Comparison of ENCODE assay signal across 11 mouse cellular contexts in the genomic region with DNA sequence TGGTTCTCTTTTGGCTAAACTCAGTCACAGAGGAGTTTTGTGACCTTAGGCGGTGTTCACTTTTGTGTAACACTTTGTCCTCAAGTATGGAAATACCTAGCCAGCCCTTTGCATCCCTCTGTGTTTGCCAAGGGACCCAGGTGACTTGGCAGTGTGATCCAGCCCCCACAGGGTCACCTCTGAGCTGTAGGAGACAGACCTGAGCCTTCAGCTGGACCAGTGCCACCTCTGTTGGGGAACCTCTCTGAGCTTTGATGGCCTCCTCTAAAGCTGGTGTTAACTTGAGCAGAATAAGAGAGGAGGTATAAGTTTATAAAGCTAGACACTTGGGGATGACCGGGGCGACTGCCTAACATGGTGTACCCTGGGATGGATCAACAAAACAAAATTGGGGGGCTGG. TPM values are rescaled to one million over a fixed set of nuclear protein-coding genes. Genes with fewer than 3 reads are reported as not detected.
DNase-seq lines count a peak whose midpoint lies in the region; ATAC-seq lines count a peak whose summit lies in the region.
"Had no signal": no experiment of that assay in that cellular context is flagged by ENCODE, and none has a peak within 500 bp of the region (broad histone marks: within the 10 kb centered on the region; RNA-seq: fewer than 3 reads in every experiment).

No protein-coding gene starts in this region.

- no peak overlapping the region for H3K4me3 ChIP-seq in heart, embryonic 13.5 days
- peak overlapping the region; percentile 64 for H3K4me3 ChIP-seq in forebrain, embryonic 16.5 days (replicated peaks; ENCODE audit: low read length)
- H3K4me3 ChIP-seq in limb, embryonic 13.5 days, result peak overlapping the region; percentile 55; the same call in 1 of the 2 replicates
- H3K4me3 ChIP-seq in neural tube, embryonic 14.5 days (ENCODE audit: low read depth, low read length), result peak overlapping the region; percentile 12; the same call in 1 of the 2 replicates

- no peak for DNase-seq in heart, postnatal 25 days (ENCODE audit: low spot score)
- DNase-seq in adrenal gland, postnatal 25 days, result no peak
- no peak for DNase-seq in adrenal gland, postnatal 4 days (ENCODE audit: low spot score in 2 of 2)
- DNase-seq in kidney, adult 9 months, result no peak
- DNase-seq: gastrocnemius, postnatal 10 days; kidney, adult 8-10 months had no signal

- WGBS in heart, embryonic 13.5 days, result 93% methylated on average over 3 of the region's 3 CpGs
- WGBS in forebrain, embryonic 16.5 days, result 96% methylated on average over 3 of the region's 3 CpGs
- WGBS in limb, embryonic 13.5 days, result 97% methylated on average over 3 of the region's 3 CpGs
- WGBS in neural tube, embryonic 14.5 days, result 93% methylated on average over 3 of the region's 3 CpGs

- no peaks in the 10 kb centered on the region for H3K36me3 ChIP-seq in heart, embryonic 13.5 days
- 0 out of 2 replicates have a peak, but pooled peaks cover 3% of the 10 kb centered on the region for H3K36me3 ChIP-seq in forebrain, embryonic 16.5 days (ENCODE audit: control insufficient read depth, insufficient read depth)
- peaks cover 21% of the 10 kb centered on the region for H3K36me3 ChIP-seq in limb, embryonic 13.5 days
- 0 out of 2 replicates have a peak, but pooled peaks cover 10% of the 10 kb centered on the region for H3K36me3 ChIP-seq in neural tube, embryonic 14.5 days (ENCODE audit: control insufficient read depth, insufficient read depth, low read length)
- H3K36me3 ChIP-seq: G1E had no signal

- H3K9me3 ChIP-seq in heart, embryonic 13.5 days, result peaks cover 2% of the 10 kb centered on the region; the same call in 1 of the 2 replicates
- no peaks in the 10 kb centered on the region for H3K9me3 ChIP-seq in forebrain, embryonic 16.5 days (ENCODE audit: control insufficient read depth, low read length)
- no peaks in the 10 kb centered on the region for H3K9me3 ChIP-seq in limb, embryonic 13.5 days
- H3K9me3 ChIP-seq in neural tube, embryonic 14.5 days (ENCODE audit: control insufficient read depth, low read length), result no peaks in the 10 kb centered on the region

- ATAC-seq in heart, embryonic 13.5 days (ENCODE audit: extremely low read depth, insufficient number of reproducible peaks, low FRiP score, low TSS enrichment), result no peak
- no peak for ATAC-seq in forebrain, embryonic 16.5 days
- no peak for ATAC-seq in limb, embryonic 13.5 days (ENCODE audit: low FRiP score, low read depth)
- ATAC-seq in neural tube, embryonic 14.5 days (ENCODE audit: low read depth), result no peak

- H3K4me1 ChIP-seq in heart, embryonic 13.5 days, result peaks cover 15% of the 10 kb centered on the region
- H3K4me1 ChIP-seq in forebrain, embryonic 16.5 days (replicated peaks; ENCODE audit: control insufficient read depth, insufficient read depth, low read length), result peaks cover 23% of the 10 kb centered on the region
- peaks cover 20% of the 10 kb centered on the region for H3K4me1 ChIP-seq in limb, embryonic 13.5 days
- H3K4me1 ChIP-seq in neural tube, embryonic 14.5 days (ENCODE audit: control insufficient read depth, insufficient read depth, low read length), result peaks cover 8% of the 10 kb centered on the region; the same call in 1 of the 2 replicates

- H3K27ac ChIP-seq in heart, embryonic 13.5 days (replicated peaks), result no peak overlapping the region
- H3K27ac ChIP-seq in forebrain, embryonic 16.5 days (ENCODE audit: low read length), result no peak overlapping the region
- no peak overlapping the region for H3K27ac ChIP-seq in limb, embryonic 13.5 days
- no peak overlapping the region for H3K27ac ChIP-seq in neural tube, embryonic 14.5 days (ENCODE audit: low read depth, low read length)

- peak overlapping the region; percentile 81; the same call in 1 of the 2 replicates for H3K4me2 ChIP-seq in heart, embryonic 13.5 days
- peak overlapping the region; percentile 75 for H3K4me2 ChIP-seq in forebrain, embryonic 16.5 days (ENCODE audit: low read length)
- H3K4me2 ChIP-seq in limb, embryonic 13.5 days (replicated peaks), result peak overlapping the region; percentile 79
- H3K4me2 ChIP-seq in neural tube, embryonic 14.5 days (ENCODE audit: low read depth, low read length), result peak overlapping the region; percentile 54

- H3K9ac ChIP-seq in heart, embryonic 13.5 days, result no peak overlapping the region
- no peak overlapping the region for H3K9ac ChIP-seq in forebrain, embryonic 16.5 days (replicated peaks; ENCODE audit: low read depth, low read length)
- peak overlapping the region; percentile 69; the same call in 1 of the 2 replicates for H3K9ac ChIP-seq in limb, embryonic 13.5 days
- H3K9ac ChIP-seq in neural tube, embryonic 14.5 days (replicated peaks; ENCODE audit: low read depth, low read length), result no peak overlapping the region

- intact Hi-C loops in heart, postnatal 25 days (cut with DNase I), result no loop called here

- peaks cover 32% of the 10 kb centered on the region for H3K27me3 ChIP-seq in heart, embryonic 13.5 days (replicated peaks)
- H3K27me3 ChIP-seq in forebrain, embryonic 16.5 days (replicated peaks; ENCODE audit: control insufficient read depth, insufficient read depth, low read length), result no peaks in the 10 kb centered on the region
- H3K27me3 ChIP-seq in limb, embryonic 13.5 days, result no peaks in the 10 kb centered on the region
- no peaks in the 10 kb centered on the region for H3K27me3 ChIP-seq in neural tube, embryonic 14.5 days (ENCODE audit: control insufficient read depth, insufficient read depth, low read length)

RNA-seq across cellular contexts. Expression of a gene that starts 1.4 kb away (rescaled TPM):
- polyA plus RNA-seq in heart, embryonic 13.5 days (2015; fragmentation: Nextera tagmentation; extraction: Ambion mirVana), result 45.8 and 46.8 TPM in 2 replicates
- 10 to 100 TPM; 36.0 to 39.8 TPM for total RNA-seq in heart, postnatal 25 days (2021)
- polyA plus RNA-seq in forebrain, embryonic 16.5 days (2015; fragmentation: Nextera tagmentation; extraction: Ambion mirVana), result 42.7 and 49.7 TPM in 2 replicates
- polyA plus RNA-seq in limb, embryonic 13.5 days (2015; fragmentation: Nextera tagmentation; extraction: Ambion mirVana), result 42.0 and 50.2 TPM in 2 replicates
- polyA plus RNA-seq in neural tube, embryonic 14.5 days (2014; fragmentation: Nextera tagmentation; extraction: Ambion mirVana), result 33.9 and 35.4 TPM in 2 replicates
- 113 and 114 TPM in 2 replicates for total RNA-seq in adrenal gland, postnatal 25 days (2021)
- total RNA-seq in adrenal gland, postnatal 4 days (2021), result 100 to 1,000 TPM in 1 of 2 experiments, 10 to 100 TPM in 1; 96.9 to 112 TPM

RNA-seq across cellular contexts. Expression of a gene that starts 14.2 kb away (rescaled TPM):
- 37.3 and 42.9 TPM in 2 replicates for polyA plus RNA-seq in heart, embryonic 13.5 days (2015; fragmentation: Nextera tagmentation; extraction: Ambion mirVana)
- 10 to 100 TPM; 15.6 to 16.9 TPM for total RNA-seq in heart, postnatal 25 days (2021)
- polyA plus RNA-seq in forebrain, embryonic 16.5 days (2015; fragmentation: Nextera tagmentation; extraction: Ambion mirVana), result 60.4 and 64.2 TPM in 2 replicates
- 55.7 and 60.0 TPM in 2 replicates for polyA plus RNA-seq in limb, embryonic 13.5 days (2015; fragmentation: Nextera tagmentation; extraction: Ambion mirVana)
- polyA plus RNA-seq in neural tube, embryonic 14.5 days (2014; fragmentation: Nextera tagmentation; extraction: Ambion mirVana), result 58.4 and 66.0 TPM in 2 replicates
- 42.7 and 44.0 TPM in 2 replicates for total RNA-seq in adrenal gland, postnatal 25 days (2021)
- total RNA-seq in adrenal gland, postnatal 4 days (2021), result 10 to 100 TPM; 40.0 to 47.3 TPM

RNA-seq across cellular contexts. Expression of a gene that starts 22.4 kb away (rescaled TPM):
- 798 and 814 TPM in 2 replicates for polyA plus RNA-seq in heart, embryonic 13.5 days (2015; fragmentation: Nextera tagmentation; extraction: Ambion mirVana)
- 100 to 1,000 TPM; 188 to 192 TPM for total RNA-seq in heart, postnatal 25 days (2021)
- 51.9 and 95.5 TPM in 2 replicates for polyA plus RNA-seq in forebrain, embryonic 16.5 days (2015; fragmentation: Nextera tagmentation; extraction: Ambion mirVana)
- 1,866 and 1,947 TPM in 2 replicates for polyA plus RNA-seq in limb, embryonic 13.5 days (2015; fragmentation: Nextera tagmentation; extraction: Ambion mirVana)
- 50.7 and 166 TPM in 2 replicates for polyA plus RNA-seq in neural tube, embryonic 14.5 days (2014; fragmentation: Nextera tagmentation; extraction: Ambion mirVana)
- 273 and 304 TPM in 2 replicates for total RNA-seq in adrenal gland, postnatal 25 days (2021)
- total RNA-seq in adrenal gland, postnatal 4 days (2021), result 100 to 1,000 TPM; 382 to 438 TPM

RNA-seq across cellular contexts. Expression of a gene that starts 35.2 kb away (rescaled TPM):
- polyA plus RNA-seq in heart, embryonic 13.5 days (2015; fragmentation: Nextera tagmentation; extraction: Ambion mirVana), result 20.2 and 21.2 TPM in 2 replicates
- 1 to 10 TPM in 1 of 2 experiments, under 1 TPM in 1; 0.75 to 1.4 TPM for total RNA-seq in heart, postnatal 25 days (2021)
- polyA plus RNA-seq in forebrain, embryonic 16.5 days (2015; fragmentation: Nextera tagmentation; extraction: Ambion mirVana), result 96.4 and 102 TPM in 2 replicates
- polyA plus RNA-seq in limb, embryonic 13.5 days (2015; fragmentation: Nextera tagmentation; extraction: Ambion mirVana), result 19.1 and 20.3 TPM in 2 replicates
- polyA plus RNA-seq in neural tube, embryonic 14.5 days (2014; fragmentation: Nextera tagmentation; extraction: Ambion mirVana), result 74.9 and 84.7 TPM in 2 replicates
- 5.0 and 6.0 TPM in 2 replicates for total RNA-seq in adrenal gland, postnatal 25 days (2021)
- 1 to 10 TPM; 9.8 to 9.9 TPM for total RNA-seq in adrenal gland, postnatal 4 days (2021)

RNA-seq across cellular contexts. Expression of a gene that starts 49.3 kb away (rescaled TPM):
- 18.8 and 19.5 TPM in 2 replicates for polyA plus RNA-seq in heart, embryonic 13.5 days (2015; fragmentation: Nextera tagmentation; extraction: Ambion mirVana)
- total RNA-seq in heart, postnatal 25 days (2021), result 1 to 10 TPM; 4.1 to 4.8 TPM
- 4.9 and 6.0 TPM in 2 replicates for polyA plus RNA-seq in forebrain, embryonic 16.5 days (2015; fragmentation: Nextera tagmentation; extraction: Ambion mirVana)
- polyA plus RNA-seq in limb, embryonic 13.5 days (2015; fragmentation: Nextera tagmentation; extraction: Ambion mirVana), result 43.7 and 51.3 TPM in 2 replicates
- polyA plus RNA-seq in neural tube, embryonic 14.5 days (2014; fragmentation: Nextera tagmentation; extraction: Ambion mirVana), result 3.4 and 4.1 TPM in 2 replicates
- 6.1 and 8.8 TPM in 2 replicates for total RNA-seq in adrenal gland, postnatal 25 days (2021)
- total RNA-seq in adrenal gland, postnatal 4 days (2021), result 10 to 100 TPM; 25.3 to 26.0 TPM
